Mouse (Mus musculus): ENCODE measurements around the gene Myh10.

The Myh10 gene

DNA sequence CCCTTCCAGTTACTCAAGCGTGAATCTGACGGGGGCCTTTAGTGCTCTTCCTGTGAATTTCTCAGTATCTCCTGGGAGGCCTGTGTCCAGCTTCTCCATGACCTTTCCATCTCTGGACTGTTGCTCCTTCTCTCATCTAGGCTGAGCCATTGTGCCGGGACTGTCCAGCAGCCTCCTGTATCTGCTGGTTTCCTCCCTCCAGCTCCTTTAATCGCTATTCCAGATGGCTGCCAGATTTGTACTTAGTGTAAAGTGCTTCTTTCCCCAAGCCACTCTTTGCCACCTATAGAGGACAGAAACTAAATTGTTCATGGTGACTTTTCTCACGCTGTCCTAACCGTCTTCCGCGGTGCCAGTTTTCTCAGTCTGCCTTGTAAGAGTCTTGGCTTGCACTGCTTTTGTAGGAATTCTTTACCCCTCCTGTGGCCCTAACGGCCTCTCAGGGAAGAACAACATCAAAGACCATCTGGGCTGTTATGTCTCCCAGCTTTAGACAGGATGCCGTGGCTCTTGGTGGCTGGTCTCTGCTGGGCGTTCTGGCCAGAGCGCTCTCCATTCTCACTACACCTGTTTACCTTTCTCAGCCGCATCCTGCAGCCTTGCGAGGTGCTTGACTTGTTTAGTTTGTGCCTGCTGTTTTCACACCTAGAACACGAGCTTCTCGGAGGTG, 25.9 kb downstream of the Myh10 start:
- no peak for TF ChIP-seq GATA4 (IDR thresholded peaks at IDR 0.05; ENCODE audit: insufficient replicate concordance, low read length)

- TF ChIP-seq GATA4 (IDR thresholded peaks at IDR 0.05; ENCODE audit: insufficient replicate concordance, low read length): no peak
Observed at GRCm38 (mm10) chr11:68719096-68719648, 27.8 kb downstream of the Myh10 start.

DNA sequence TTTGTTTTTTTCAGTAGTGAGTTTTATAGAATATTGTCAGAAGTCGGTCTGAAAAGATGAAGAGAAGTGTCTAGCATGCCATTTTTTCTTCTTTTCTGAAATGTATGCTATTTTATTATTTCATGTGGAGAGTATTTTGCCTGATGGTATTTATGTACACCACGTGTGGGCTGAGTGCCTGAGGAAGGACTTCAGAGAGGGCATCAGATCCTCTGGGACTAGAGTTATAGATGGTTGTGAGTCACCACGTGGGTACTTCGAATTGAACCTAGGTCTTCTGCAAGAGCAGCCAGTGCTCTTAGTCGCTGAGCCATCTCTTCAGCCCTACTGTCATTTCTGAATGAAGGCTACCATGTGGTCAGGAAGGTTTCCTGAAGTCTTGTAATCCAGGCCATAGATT, 28.4 kb downstream of the Myh10 start:
- no peak for TF ChIP-seq GATA4 (IDR thresholded peaks at IDR 0.05; ENCODE audit: insufficient replicate concordance, low read length)

- TF ChIP-seq GATA4 (IDR thresholded peaks at IDR 0.05; ENCODE audit: insufficient replicate concordance, low read length): no peak
Observed at GRCm38 (mm10) chr11:68724117-68724516, 32.8 kb downstream of the Myh10 start.

- no peak for TF ChIP-seq GATA4 (IDR thresholded peaks at IDR 0.05; ENCODE audit: insufficient replicate concordance, low read length)
Observed at GRCm38 (mm10) chr11:68728693-68729092, 37.3 kb downstream of the Myh10 start.

DNA sequence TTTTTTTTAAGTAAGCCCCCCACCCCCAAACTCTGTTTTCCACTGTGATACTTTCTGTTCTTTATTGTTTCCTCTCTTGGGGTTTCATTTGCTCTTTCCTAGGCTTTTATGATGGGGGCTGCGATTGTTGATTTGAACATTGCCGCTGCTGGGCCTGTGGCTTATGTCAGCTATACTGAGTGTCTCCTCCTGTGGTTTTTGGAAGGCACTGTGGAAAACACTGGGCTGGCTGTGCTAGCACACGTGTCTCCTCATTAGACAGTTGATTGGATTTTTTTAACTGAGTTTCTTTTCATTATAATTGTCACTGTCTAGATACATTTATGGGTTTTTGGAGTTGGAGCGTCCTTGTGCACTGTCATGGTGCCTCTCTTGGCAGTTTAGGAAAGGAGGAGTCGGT, 39.4 kb downstream of the Myh10 start:
- no peak for TF ChIP-seq GATA4 (IDR thresholded peaks at IDR 0.05; ENCODE audit: insufficient replicate concordance, low read length)

DNA sequence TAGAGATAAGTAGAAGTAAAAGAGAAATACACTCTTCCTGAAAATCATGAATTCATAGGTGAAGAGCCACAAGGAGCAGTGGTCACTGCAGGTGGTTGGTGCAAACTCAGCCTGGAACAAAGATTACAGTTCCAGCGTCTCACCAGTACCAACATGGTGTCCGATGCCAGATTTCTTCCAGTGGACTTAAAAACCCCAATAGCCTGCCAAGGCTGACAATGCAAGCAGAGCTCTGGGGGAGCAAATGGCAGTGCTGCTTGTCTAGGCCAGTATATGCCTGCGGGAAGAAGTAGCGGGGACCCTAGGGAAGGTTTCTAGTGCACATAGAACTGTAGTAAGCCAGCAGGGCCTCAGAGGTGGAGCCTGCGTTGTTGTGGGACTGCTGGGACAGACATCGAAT, 40.7 kb downstream of the Myh10 start:
- TF ChIP-seq GATA4 (IDR thresholded peaks at IDR 0.05; ENCODE audit: insufficient replicate concordance, low read length): no peak

GRCm38 (mm10) chr11:68739509-68739908, 48.1 kb downstream of the Myh10 start:
- TF ChIP-seq GATA4 (IDR thresholded peaks at IDR 0.05; ENCODE audit: insufficient replicate concordance, low read length): no peak

GRCm38 (mm10) chr11:68742658-68743057, 51.3 kb downstream of the Myh10 start:
- TF ChIP-seq GATA4 (IDR thresholded peaks at IDR 0.05; ENCODE audit: insufficient replicate concordance, low read length): no peak

- TF ChIP-seq GATA4 (IDR thresholded peaks at IDR 0.05; ENCODE audit: insufficient replicate concordance, low read length): no peak
Observed at GRCm38 (mm10) chr11:68744150-68744549, 52.8 kb downstream of the Myh10 start.

DNA sequence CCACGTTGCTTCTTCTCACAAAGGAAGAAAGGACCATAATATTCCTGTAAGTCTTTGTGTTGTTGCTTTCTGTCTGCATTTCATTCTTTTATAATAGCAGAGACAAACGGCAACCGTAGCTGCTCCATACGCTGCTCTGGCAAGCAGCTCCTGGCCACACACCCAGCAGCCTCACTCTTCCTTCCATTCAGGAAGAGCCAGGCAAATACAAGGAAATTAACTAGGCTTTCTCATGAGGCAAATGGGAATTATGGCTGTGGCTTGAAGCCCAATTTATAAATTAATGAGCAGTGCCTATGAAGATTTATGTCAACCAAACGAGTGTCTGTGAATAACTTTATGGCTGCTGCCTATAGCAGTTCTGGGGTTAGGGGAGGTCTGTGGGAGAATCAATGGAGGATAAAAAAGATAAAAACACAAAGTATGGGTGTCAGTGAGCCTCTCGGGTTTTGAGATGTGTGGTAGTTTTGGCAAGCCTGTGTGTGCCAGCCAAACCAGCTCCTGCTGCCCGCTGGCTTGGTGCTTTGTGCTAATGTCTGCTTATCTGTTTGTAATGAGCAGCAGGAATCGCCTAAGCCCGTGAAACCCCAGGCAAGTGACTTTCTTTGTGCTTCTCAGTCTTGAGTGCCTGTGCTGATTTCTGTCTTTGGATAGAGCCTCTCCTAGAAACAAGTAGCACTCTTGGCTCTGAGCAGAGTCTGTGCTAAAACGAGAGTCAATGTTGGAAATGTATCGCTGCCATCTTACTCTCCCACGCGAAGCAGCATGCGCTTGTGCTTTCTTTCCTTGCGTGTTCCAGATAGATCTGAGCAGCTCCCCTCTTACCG, 54.2 kb downstream of the Myh10 start:
- no peak for TF ChIP-seq GATA4 (IDR thresholded peaks at IDR 0.05; ENCODE audit: insufficient replicate concordance, low read length)

DNA sequence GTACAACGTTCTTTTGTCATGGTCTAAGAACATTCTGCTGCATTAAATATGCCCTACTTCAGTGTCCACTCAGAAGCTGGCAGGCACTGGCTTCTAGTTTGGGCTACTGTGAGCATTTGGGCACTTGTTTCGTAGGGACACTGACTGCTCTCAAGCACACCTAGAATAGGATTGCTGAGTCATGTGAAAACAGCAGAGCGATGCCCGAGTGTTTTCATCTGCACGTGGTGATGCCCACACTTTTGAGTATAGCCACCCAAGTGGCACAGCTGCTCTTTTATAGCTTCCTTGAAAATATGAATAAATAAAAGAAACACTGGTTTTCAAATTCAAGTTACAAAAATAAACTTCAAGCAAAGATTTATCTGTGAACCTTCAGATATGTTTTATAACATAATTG, 56.8 kb downstream of the Myh10 start:
- no peak for TF ChIP-seq GATA4 (IDR thresholded peaks at IDR 0.05; ENCODE audit: insufficient replicate concordance, low read length)

- no peak for TF ChIP-seq GATA4 (IDR thresholded peaks at IDR 0.05; ENCODE audit: insufficient replicate concordance, low read length)
Observed at GRCm38 (mm10) chr11:68750206-68750605, 58.8 kb downstream of the Myh10 start.

DNA sequence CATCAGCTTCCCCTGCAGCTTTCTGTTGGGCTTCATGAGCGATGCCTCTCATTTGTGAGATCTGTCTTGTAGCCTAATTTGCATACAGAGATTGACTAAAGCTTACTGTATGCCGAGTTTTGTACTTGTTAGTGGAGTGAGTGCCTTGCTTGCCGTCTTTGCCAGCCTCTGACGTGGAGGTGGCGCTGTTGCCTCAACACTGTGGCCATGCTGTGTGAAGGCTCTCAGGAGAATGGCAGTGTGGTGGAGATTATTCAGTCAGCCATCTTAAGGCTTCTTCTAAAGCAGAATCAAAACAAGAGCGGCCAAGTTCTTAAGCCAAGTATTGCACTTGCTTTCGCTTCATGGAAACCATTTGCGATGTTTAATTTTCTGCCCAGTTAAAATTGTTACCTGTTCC, 59.6 kb downstream of the Myh10 start:
- no peak for TF ChIP-seq GATA4 (IDR thresholded peaks at IDR 0.05; ENCODE audit: insufficient replicate concordance, low read length)

DNA sequence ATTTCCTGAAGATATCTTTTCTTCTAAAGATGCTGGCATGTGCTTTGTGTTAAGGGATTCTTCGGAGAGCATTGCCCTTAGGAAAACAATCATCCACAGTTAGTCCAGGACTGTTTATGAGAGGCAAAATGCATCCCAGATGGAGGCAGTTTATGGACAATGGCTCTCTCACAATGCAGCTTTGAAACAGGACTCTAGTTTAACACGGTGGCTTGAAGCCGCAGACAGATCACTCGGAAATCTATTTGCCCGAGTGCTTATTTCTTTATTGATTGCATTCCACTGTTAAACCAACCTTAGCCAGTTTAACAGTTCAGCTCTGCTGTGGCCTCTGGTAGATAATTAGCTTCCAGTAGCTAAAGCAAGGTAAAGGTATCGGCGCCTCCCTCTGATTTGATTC, 62.9 kb downstream of the Myh10 start:
- no peak for TF ChIP-seq GATA4 (IDR thresholded peaks at IDR 0.05; ENCODE audit: insufficient replicate concordance, low read length)

All from liver, adult (tissue).